Mouse (Mus musculus) liver, embryonic 14.5 days (tissue): ENCODE results near the gene Slc25a41. TPM values are rescaled to one million over a fixed set of nuclear protein-coding genes. Genes with fewer than 3 reads are reported as not detected.

ENCODE experiments used
- ATAC-seq: fragments of 200-750 bp; cut with Nextera tagmentation; 2 replicates; pipeline ENCODE4 v1.8.0; 2017; ENCODE audit warnings: moderate number of reproducible peaks, mild to moderate bottlenecking, moderate library complexity; ENCODE audit not compliant: insufficient read depth
- DNase-seq, 3 experiments: peaks; one replicate each; pipeline ENCODE4 v3.0.0-alpha.2; 2012 to 2013; ENCODE audit warnings: low read depth in 3 of 3, low spot score in 3 of 3
- H3K27ac ChIP-seq: fragments of 300-500 bp; sonication (generic); 2 replicates; pipeline ENCODE4 v1.5.1; 2014; ENCODE audit warnings: moderate library complexity, mild to moderate bottlenecking, control low read depth, inconsistent platforms
- H3K27me3 ChIP-seq: fragments of 300-500 bp; sonication (generic); 2 replicates; pipeline ENCODE4 v1.6.1; 2014; ENCODE audit warnings: mild to moderate bottlenecking, low read length, moderate library complexity; ENCODE audit not compliant: control insufficient read depth, insufficient read depth
- H3K36me3 ChIP-seq: fragments of 300-500 bp; sonication (generic); replicated peaks from 2 replicates; pipeline ENCODE4 v1.6.1; 2014; ENCODE audit warnings: low read depth; ENCODE audit not compliant: control insufficient read depth, insufficient read depth
- H3K4me1 ChIP-seq, 2 experiments: fragments of 200-500 bp in 1 of 2; fragments of 300-500 bp in 1 of 2; sonication (generic) in 1 of 2; replicated peaks; 2 replicates each; pipeline ENCODE4 v1.6.1; 2012 to 2014; ENCODE audit warnings: antibody characterized with exemption in 1 of 2, inconsistent platforms in 1 of 2, low read length in 1 of 2; ENCODE audit not compliant: control insufficient read depth in 2 of 2, insufficient read depth in 2 of 2
- H3K4me2 ChIP-seq: fragments of 300-500 bp; sonication (generic); 2 replicates; pipeline ENCODE4 v1.6.1; 2014; ENCODE audit warnings: low read depth, mild to moderate bottlenecking, control low read depth, moderate library complexity
- H3K4me3 ChIP-seq, 2 experiments: fragments of 200-500 bp in 1 of 2; fragments of 300-500 bp in 1 of 2; sonication (generic) in 1 of 2; 2 replicates each; pipeline ENCODE4 v1.5.1; 2012 to 2014; ENCODE audit warnings: low read depth in 2 of 2, low read length in 2 of 2, mild to moderate bottlenecking in 2 of 2, control low read depth in 1 of 2, inconsistent platforms in 1 of 2, moderate library complexity in 1 of 2; ENCODE audit not compliant: insufficient read depth in 1 of 2
- H3K9ac ChIP-seq: fragments of 300-500 bp; sonication (generic); replicated peaks from 2 replicates; pipeline ENCODE4 v1.6.1; 2014; ENCODE audit warnings: mild to moderate bottlenecking, control low read depth, moderate library complexity
- H3K9me3 ChIP-seq: fragments of 300-500 bp; sonication (generic); 2 replicates; pipeline ENCODE4 v1.6.1; 2016; ENCODE audit warnings: low read length, mixed read lengths; ENCODE audit not compliant: control insufficient read depth
- CTCF ChIP-seq: IDR thresholded peaks from 2 replicates; pipeline ENCODE4 v1.5.1; 2016; ENCODE audit warnings: antibody characterized with exemption, low read depth, control low read depth
- EP300 ChIP-seq: IDR thresholded peaks from 2 replicates; pipeline ENCODE4 v1.6.1; 2016; ENCODE audit warnings: antibody characterized with exemption, low read depth
- WGBS: fragments of 180-500 bp; shearing (Covaris S2); extraction: QIAGEN DNeasy Blood & Tissue Kit; methylation state at CpG from one replicate; pipeline ENCODE4 v1.1.7; 2014; ENCODE audit not compliant: insufficient replicate concordance; 5-methylcytosine and 5-hydroxymethylcytosine counted together
- polyA plus RNA-seq, 2 experiments: library from polyadenylated mRNA; depleted of rRNA in 1 of 2; stranded (reverse) in 1 of 2; unstranded in 1 of 2; fragments of >200 nt; fragmentation: Nextera tagmentation in 1 of 2; extraction: Ambion mirVana in 1 of 2; gene quantifications; 2 replicates each; pipeline versions ENCODE4 v1.2.1 to v1.2.3; 2012 to 2014

The Slc25a41 gene
- polyA plus RNA-seq, 2 experiments: not detected

GRCm38 (mm10) chr17:57070272-57070671 lies 28.8 kb upstream of the Slc25a41 start:
- WGBS: 17% methylated on average over 9 of the region's 9 CpGs
- Histone ChIP-seq H3K9me3 (no peaks in the 10 kb centered on the region), H3K27me3 (no peaks in the 10 kb centered on the region), H3K36me3 (no peaks in the 10 kb centered on the region), H3K4me3 (no peak overlapping the region), H3K9ac (no peak overlapping the region), H3K27ac (no peak overlapping the region), H3K4me2 (no peak overlapping the region), H3K4me1 (peaks cover 3 to 4% of the 10 kb centered on the region in 2 experiments; a peak in 1 of 4 replicates)
- no peak for TF ChIP-seq CTCF
- TF ChIP-seq EP300: no peak
- ATAC-seq (no peak), DNase-seq (no peak)

- TF ChIP-seq EP300: no peak
- no peak for TF ChIP-seq CTCF
- H3K9ac ChIP-seq: no peak overlapping the region
- peaks cover 16% of the 10 kb centered on the region for H3K27me3 ChIP-seq
- no peak for DNase-seq
- no peaks in the 10 kb centered on the region for H3K9me3 ChIP-seq
- H3K4me1 ChIP-seq: peaks cover 3 to 4% of the 10 kb centered on the region in 2 experiments; a peak in 1 of 4 replicates
- WGBS: 21% methylated on average over 5 of the region's 5 CpGs
- H3K27ac ChIP-seq: no peak overlapping the region
- no peak for ATAC-seq
- H3K36me3 ChIP-seq: no peaks in the 10 kb centered on the region
- H3K4me2 ChIP-seq: no peak overlapping the region
- H3K4me3 ChIP-seq: no peak overlapping the region
Measured at GRCm38 (mm10) chr17:57066908-57067307, 25.5 kb upstream of the Slc25a41 start.

- ATAC-seq (no peak), DNase-seq (no peak)
- Histone ChIP-seq H3K9ac (no peak overlapping the region), H3K9me3 (no peaks in the 10 kb centered on the region), H3K27ac (no peak overlapping the region), H3K27me3 (peaks cover 34% of the 10 kb centered on the region), H3K36me3 (no peaks in the 10 kb centered on the region), H3K4me2 (peak overlapping the region; percentile 58; the same call in 1 of the 2 replicates), H3K4me3 (no peak overlapping the region; a peak in 1 of 4 replicates), H3K4me1 (peaks cover 9% of the 10 kb centered on the region in 2 experiments; a peak in 3 of 4 replicates)
- 31% methylated on average over 8 of the region's 8 CpGs for WGBS
- TF ChIP-seq CTCF (no peak), EP300 (no peak)
Measured at GRCm38 (mm10) chr17:57063031-57063430, 21.6 kb upstream of the Slc25a41 start.

- Histone ChIP-seq H3K4me2 (peak overlapping the region; percentile 58), H3K4me3 (peak overlapping the region; percentile 3 to 44; a peak in 3 of 4 replicates), H3K9ac (no peak overlapping the region), H3K4me1 (peaks cover 9% of the 10 kb centered on the region in 2 experiments; a peak in 3 of 4 replicates), H3K27me3 (peaks cover 34% of the 10 kb centered on the region), H3K27ac (no peak overlapping the region), H3K9me3 (no peaks in the 10 kb centered on the region), H3K36me3 (no peaks in the 10 kb centered on the region)
- TF ChIP-seq EP300 (no peak), CTCF (no peak)
- DNase-seq: no peak
- ATAC-seq: no peak
- WGBS: 2% methylated on average over 22 of the region's 22 CpGs
Measured at GRCm38 (mm10) chr17:57062548-57062947, 21.1 kb upstream of the Slc25a41 start.

- peak overlapping the region; percentile 3 to 44; a peak in 3 of 4 replicates for H3K4me3 ChIP-seq
- whole genome bisulfite sequencing: 1% methylated on average over 39 of the region's 39 CpGs
- DNase-seq (no peak), ATAC-seq (no peak)
- H3K9me3 ChIP-seq: no peaks in the 10 kb centered on the region
- peak overlapping the region; percentile 58 for H3K4me2 ChIP-seq
- peaks cover 9% of the 10 kb centered on the region in 2 experiments; a peak in 3 of 4 replicates for H3K4me1 ChIP-seq
- no peak overlapping the region for H3K27ac ChIP-seq
- H3K27me3 ChIP-seq: peaks cover 34% of the 10 kb centered on the region
- no peaks in the 10 kb centered on the region for H3K36me3 ChIP-seq
- TF ChIP-seq CTCF (no peak), EP300 (no peak)
- H3K9ac ChIP-seq: no peak overlapping the region
Measured at GRCm38 (mm10) chr17:57062011-57062521, 20.6 kb upstream of the Slc25a41 start.
